Mouse (Mus musculus) cerebellum, adult 8-10 months (tissue): ENCODE measurements around the gene Ybey.

Experiments
- DNase-seq: peaks from one replicate; pipeline ENCODE4 v3.0.0; 2022

Gene Ybey

GRCm38 (mm10) chr10:76468203-76469162, at the start of gene Ybey, which contains the start of gene Mcm3ap:
TSS of gene Ybey (minus strand) at chr10:76469114.
TSS of gene Mcm3ap (plus strand) at chr10:76468927.
- peak; percentile 87 for DNase-seq

- peak; percentile 29 for DNase-seq
Observed at GRCm38 (mm10) chr10:76512965-76513583, 44.2 kb upstream of the Ybey start.

DNA sequence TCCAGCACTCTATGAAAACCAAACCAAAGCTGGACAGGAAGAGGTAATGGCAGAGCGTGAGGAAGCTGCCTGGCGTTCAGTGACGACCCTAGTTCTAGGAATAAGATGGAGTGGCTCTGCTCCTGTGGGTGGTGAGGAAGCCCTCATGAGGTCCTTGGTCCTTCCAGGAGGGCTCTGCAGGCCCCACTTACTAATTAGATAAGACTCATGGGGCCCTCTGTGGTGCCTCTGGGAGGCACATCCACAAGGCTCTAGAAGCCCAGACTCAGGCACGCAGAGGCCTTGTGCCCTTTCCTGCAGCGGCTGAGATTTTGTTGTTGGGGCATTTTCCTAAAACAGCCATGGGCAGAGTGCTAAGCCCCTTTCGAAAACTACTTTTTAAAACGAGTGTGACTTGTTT, 37.0 kb upstream of the Ybey start:
- DNase-seq = no peak

- DNase-seq = no peak
Observed at GRCm38 (mm10) chr10:76504271-76504943, 35.5 kb upstream of the Ybey start.

DNA sequence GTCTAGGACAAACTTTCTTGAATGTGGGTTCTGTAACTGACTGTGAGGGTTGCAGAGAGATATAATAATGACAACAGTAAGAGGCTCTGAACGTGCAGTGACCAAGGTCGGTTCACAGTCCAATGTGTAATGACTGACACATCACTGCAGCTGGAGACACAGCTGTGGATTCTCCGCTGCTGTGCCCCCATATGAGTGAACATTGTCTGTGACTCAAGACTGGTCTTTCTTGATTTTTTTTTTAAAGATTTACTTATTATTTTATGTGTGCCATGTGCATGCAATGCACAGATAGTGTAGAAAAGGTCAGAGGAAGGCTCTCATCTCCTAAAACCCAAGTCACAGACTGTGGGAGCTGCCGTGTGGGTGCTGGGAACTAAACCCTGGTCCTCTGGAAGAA, 28.6 kb upstream of the Ybey start:
- no peak for DNase-seq

GRCm38 (mm10) chr10:76496366-76496765, 27.5 kb upstream of the Ybey start:
- no peak for DNase-seq

GRCm38 (mm10) chr10:76495501-76495900, 26.6 kb upstream of the Ybey start:
- no peak for DNase-seq

DNA sequence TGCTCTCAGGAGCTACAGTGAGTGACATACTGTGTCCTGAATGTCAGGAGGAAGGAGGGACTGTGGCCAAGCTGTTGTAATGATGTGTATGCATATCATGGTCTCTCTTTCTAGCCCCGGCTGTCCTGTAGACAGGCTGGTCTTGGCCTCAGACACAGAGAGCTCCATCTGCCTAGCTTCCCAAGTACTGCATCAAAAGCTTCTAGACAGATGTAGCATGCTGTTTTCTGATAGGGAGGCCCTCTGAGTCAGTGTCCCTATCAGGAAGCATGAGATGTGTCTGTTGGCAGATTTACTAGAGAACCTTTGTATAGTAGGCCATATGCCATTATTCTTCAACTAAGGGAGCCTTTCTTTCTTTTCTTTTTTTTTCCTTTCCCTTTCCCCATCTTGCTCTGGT, 24.6 kb upstream of the Ybey start:
- DNase-seq = no peak

GRCm38 (mm10) chr10:76489205-76489604, 20.3 kb upstream of the Ybey start:
- no peak for DNase-seq

GRCm38 (mm10) chr10:76488265-76488664, 19.4 kb upstream of the Ybey start:
- DNase-seq = no peak

- DNase-seq = no peak
Observed at GRCm38 (mm10) chr10:76486302-76486701, 17.4 kb upstream of the Ybey start.

DNA sequence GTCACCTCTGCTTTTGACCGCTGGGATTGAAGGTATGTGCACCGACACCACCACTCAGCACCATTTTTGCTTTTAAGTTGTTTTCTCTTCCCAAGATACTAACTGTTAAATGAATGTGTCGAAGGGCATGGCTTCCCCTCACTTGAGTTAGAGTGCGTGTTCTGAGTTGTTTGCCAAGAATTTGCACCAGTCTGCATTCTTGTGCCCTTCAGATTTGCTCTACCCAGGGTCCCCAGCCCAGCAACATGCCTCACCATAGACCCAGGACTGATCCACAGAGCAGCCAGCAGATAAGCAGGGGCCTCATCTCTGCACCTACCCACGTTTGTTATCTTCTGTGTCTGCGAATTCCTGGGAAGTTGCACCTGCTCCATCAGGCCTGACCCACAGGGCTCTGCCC, 12.6 kb upstream of the Ybey start:
- no peak for DNase-seq

DNA sequence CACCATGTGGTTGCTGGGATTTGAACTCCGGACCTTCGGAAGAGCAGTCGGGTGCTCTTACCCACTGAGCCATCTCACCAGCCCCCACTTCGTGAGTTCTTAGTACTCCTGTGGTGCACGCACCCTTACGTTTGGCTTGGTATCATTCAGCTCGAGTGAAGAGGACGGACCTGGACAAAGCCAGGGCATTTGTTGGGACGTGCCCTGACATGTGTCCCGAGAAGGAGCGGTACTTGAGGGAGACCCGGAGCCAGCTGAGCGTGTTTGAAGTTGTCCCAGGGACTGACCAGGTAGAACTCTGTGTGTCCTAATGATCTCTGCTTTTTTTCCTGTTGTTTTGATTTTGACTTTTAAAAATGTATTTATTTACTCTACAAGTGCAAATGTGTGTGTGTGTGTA, 11.9 kb upstream of the Ybey start:
- DNase-seq = no peak

- no peak for DNase-seq
Observed at GRCm38 (mm10) chr10:76473759-76474158, 4.8 kb upstream of the Ybey start.

- no peak for DNase-seq
Observed at GRCm38 (mm10) chr10:76462721-76463120, 6.2 kb downstream of the Ybey start.

GRCm38 (mm10) chr10:76462312-76462711, 6.6 kb downstream of the Ybey start:
- no peak for DNase-seq

GRCm38 (mm10) chr10:76461255-76461654, 7.7 kb downstream of the Ybey start:
- DNase-seq = no peak

DNA sequence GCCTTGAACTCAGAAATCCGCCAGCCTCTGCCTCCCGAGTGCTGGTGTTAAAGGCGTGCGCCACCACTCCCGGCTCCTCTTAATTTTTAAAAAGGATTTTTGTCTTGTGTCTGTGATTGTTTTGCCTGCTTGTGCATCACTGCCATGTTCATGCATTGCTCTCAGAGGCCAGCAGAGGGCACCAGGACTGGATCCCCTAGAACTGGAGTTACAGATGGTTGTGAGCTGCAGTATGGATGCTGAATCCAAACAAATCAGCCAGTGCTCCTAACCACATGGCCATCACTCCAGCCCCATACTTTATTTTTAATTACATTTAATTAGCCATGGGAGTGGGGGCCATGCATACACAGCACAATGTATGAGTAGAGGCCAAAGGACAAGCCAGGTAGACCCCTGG, 13.6 kb downstream of the Ybey start:
- no peak for DNase-seq

GRCm38 (mm10) chr10:76448851-76449250, 20.1 kb downstream of the Ybey start, which contains the start of gene 2610028H24Rik:
TSS of gene 2610028H24Rik (plus strand) at chr10:76449081.
- no peak for DNase-seq

DNA sequence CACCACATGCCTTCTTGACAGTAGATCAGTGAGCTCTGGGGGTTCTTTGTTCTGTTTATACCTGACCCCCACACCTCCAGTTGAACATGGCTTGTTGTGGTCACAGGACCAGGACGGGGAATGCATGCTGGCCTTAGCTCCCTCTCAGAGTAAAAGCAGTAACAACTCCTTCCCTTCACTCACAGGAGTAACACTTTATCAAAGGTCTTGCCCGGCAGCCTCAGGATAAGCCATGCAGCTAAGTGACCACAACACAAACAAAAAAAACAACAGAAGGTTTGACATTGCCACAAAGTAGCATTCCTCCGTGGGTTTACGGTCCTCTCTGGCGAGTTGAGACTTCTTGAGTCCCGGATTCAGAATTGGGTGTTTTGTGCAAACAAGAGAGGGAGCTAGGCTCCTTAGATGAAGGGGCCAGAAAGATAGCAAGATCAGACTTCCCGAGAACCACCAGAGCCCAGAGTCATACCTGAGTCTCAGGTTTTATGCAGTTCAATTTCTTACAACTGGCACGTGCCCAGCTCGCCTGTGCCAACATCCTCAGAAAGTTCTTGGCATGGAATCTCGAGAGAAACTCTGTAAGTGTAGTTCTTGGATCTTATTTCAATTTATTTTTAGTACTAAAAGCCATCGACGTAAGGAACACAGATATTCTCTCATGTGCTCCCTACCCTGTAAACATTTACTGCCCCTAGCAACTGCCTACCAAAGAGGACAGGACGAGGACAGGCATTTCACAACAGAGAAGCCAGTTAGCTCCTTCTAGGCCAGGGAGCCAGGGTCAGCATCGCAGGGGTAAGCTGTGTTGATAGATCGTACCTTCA, 21.3 kb downstream of the Ybey start:
- DNase-seq = no peak

DNA sequence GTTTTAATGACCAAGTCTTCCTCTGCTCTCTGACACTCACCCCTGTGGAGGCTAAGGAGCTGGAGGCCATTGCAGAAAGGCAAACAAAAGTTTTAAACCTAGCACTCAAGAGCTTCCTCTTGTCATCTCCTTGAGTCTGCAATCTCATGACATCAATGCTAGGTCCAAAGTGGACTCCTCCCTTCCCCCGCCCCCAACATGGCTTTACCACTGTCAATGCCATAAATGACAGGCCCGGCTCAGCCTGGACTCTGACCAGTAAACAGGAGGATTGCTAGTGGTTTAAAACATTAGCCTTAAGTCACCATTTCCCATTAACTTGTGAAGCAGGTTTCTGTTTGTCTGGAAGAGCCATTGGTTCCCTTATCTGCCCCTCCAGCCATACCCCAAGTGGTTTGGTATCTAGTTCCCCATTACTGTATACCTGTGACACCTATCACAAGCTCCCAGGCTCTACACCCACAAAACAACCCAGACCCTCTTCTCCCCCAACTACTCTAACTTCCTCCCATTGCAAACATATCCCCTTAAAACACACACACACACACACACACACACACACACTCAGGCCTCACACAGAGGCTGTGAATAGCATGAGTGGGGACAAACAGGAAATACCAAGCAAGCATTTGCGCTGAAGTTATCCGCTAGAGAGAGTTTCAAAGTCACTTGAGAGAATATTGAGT, 22.8 kb downstream of the Ybey start:
- DNase-seq = no peak
